Mouse (Mus musculus) spleen, postnatal 4 days (tissue): ENCODE results near the gene Synm.

Experiments
- DNase-seq, 2 experiments: peaks; one replicate each; pipeline ENCODE4 v3.0.0; 2022; ENCODE audit warnings: low spot score in 2 of 2

Synm gene

GRCm38 (mm10) chr7:67699301-67699700 is 60.2 kb downstream of the Synm start:
- DNase-seq: no peak

- no peak for DNase-seq
These were observed 61.5 kb downstream of the Synm start for GRCm38 (mm10) chr7:67697892-67698630.

- no peak for DNase-seq
These were observed 63.6 kb downstream of the Synm start for GRCm38 (mm10) chr7:67695906-67696305.

DNA sequence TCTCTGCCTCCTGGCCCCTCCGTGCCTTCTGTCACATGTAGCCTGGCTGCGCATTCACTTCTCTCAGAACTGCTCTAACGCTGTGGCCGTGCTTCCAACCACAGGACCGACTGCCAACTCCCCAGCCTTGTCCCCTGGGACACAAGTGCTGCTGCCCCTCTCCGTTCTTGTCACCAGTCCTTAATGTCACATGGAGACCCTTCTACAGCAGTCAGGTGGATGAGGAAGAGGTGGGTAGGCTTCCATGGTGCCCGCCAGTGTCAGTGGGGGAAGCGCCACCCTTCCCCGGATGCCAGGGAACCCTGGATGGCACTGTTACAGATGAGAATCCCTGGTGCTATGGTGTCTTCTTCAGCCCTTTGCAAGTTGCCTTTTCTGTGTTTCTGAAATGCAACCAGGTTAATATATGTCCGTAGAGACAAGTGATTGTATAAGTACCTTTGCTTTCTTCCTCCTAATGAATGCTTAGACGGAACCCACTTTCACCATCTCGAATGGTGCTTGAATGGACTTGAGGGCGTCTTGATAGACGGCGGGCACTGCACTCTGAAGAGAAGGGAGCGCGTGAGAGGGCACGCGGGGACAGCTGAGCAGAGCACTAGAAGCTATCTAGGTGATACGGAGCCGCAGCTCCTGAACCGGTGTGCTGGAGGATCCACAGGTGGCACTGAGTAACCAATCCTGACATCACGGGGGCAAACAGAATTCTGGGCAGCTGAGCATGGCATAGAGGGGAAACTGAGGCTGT is 66.6 kb downstream of the Synm start:
- DNase-seq: no peak

- no peak for DNase-seq
These were observed 67.4 kb downstream of the Synm start for GRCm38 (mm10) chr7:67692141-67692540.

GRCm38 (mm10) chr7:67691036-67691435 is 68.5 kb downstream of the Synm start:
- no peak for DNase-seq

DNA sequence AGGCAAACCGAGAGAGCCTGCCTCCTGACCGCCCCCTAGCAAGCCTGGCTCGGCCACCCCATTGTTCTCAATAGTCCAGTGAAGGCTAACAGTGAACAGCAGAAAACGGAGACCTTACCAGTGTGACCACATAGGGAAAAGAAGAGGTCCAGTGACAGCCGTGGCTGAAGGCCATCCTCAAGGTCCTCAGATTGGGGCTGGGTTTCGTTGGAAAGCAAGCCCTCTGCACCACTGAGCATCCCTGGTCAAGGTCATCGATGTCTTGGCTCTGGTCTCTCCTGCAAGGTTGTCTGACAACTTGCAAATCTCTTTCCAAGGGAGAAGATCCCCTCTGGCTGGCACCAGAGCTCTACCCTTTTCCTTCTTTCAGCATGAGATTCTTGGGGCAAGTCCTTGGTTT is 69.7 kb downstream of the Synm start:
- no peak for DNase-seq

DNA sequence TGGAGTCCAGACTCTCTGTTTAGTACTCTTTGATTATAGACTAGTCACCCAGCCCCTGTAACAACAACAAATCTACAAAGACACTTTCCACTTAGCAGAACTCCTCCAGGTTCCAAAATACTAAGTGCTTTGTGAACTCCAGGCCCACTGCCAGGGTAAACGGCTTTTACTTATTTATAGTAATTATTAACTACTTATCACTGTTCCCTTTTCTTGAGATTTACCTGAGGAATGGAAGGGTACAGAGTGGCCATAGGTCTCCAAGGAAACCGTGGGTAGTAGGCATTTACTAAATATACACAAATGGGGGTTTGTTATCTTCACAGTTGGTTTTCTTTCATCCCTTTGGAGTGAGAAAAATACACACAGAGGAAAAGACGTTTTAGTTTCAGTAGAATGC is 71.3 kb downstream of the Synm start:
- no peak for DNase-seq

- no peak for DNase-seq
These were observed 73.0 kb downstream of the Synm start for GRCm38 (mm10) chr7:67686545-67686944.

DNA sequence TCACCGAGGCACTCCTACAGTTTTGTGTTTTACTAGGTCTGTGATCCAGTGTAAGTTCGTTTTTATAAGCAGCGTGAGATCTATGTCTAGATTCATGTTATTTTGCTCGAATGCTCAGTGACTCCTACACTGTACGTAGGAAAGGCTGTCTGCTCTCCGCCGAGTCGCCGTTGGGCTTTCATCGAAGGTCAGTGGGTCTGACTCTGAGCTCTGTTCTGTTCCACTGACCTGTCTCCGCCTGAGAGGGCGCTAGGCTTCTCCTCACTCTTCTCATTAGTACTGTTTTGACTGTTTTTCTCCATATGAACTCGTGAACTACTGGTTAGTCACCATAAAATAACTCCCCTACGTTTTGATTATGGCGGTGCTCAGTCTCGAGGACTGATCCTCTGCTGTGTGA is 76.5 kb downstream of the Synm start:
- DNase-seq: no peak

DNA sequence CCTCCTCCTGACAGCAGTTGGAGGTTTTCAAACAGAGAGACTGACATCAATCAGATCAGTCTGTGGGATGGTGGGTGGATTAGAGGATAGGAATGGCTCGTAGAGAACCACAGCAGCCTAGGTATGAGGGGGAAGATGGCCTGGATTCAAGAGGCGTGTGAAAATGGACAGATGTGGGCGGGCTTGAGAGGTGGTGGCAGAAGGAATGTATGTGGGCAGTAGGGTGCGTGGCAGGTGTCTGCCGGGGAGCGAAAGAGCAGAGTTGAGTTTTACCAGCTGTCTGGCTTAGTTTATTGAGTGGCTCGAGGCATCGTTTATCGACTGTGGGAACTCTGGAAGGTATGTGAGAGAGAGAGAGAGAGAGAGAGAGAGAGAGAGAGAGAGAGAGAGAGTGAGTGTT is 78.5 kb downstream of the Synm start:
- DNase-seq: no peak
